Mouse (Mus musculus): ENCODE measurements around the gene Ppip5k1.
A peak's percentile ranks its signal among the peaks of the same experiment; 100 is the strongest.
"Not testable (repeated sequence)": the region's sequence is repeated elsewhere in the genome, so short reads cannot be mapped to it uniquely, and the experiment has no call there.

Ppip5k1 gene

DNA sequence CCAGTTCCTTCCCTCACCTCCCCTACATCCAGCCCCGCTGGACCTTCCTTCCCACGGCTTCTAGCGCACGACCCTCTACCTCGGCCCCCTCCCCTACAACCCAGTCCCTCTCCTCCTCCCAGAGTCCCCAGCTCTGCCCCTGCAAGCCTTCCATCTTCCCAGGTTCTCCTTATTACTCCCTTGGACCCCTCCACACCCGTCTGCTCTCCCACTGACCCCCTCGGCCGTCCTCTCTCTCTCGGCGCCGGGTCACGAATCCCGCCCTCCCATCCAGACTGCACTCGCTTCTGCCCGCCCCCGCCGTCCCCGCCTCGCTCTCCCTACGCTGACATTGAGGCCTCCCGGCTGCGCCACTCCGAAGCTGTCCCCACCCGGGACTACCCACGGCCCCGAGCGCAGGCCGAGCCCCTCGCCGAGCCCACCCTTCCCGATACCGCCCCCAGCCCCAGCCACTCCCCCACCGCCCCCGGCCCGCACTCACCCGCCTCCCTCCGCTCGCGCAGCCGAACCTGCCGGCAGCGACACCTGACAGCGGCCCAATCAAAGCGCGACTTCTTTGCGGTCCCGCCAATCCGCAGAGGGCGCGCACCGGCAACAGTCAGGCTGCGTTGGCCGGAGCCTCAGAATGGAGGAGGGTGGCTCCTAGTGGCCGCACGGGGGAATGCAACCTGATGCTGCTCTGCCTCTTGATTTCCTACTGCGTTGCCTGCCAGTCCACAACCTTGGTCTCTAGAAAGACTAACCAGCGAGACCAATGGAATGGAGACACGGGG lies at the start of gene Ppip5k1:
Gene Ppip5k1, minus strand, starts transcription at position 577 of the 773 bp plus-strand sequence.
- peak; percentile 99 for DNase-seq (ENCODE audit: low spot score)

DNA sequence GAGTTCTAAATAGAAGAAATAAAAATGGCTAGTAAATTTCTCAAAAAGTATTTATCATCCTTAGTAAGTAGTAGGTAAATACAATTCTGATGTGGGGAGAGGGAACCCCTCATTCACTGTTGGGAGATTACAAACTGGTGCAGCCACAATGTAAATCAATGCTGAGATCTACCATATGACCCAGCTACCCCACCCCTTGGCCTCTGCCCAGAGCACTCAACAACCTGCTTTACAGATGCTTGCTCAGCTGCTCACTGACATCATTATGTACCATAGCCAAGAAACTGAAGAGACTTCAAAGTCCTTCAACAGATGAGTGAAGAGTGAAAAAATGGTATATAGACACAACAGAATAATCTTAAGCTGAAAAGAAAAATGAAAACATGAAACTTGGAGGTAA lies 48.1 kb upstream of the Ppip5k1 start:
- no peak for DNase-seq (ENCODE audit: low spot score)

GRCm38 (mm10) chr2:121396624-121397023 lies 41.4 kb upstream of the Ppip5k1 start:
- DNase-seq (ENCODE audit: low spot score): peak; percentile 86

DNA sequence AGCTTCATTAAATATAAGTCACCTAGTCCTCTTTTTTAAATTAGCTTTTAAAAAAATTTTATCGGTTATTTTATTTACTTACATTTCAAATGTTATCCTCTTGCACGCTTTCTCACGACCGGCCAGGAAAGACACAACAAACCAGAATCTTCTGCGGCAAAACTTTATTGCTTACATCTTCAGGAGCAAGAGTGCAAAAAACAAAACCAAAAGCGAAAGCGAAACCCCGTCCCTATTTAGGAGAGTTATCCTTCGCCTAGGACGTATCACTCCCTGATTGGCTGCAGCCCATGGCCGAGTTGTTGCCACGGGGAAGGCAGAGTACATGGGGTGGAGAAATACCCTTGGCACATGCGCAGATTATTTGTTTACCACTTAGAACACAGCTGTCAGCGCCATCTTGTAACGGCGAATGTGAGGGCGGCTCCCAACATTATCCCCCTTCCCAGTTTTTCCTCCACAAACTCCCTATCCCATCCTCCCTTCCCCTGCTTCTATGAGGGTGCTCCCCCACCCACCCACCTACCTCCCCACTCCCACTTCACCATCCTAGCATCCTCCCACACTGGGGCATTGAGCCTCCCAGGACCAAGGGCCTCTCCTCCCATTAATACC lies 31.9 kb upstream of the Ppip5k1 start, which contains the start of gene Strc:
Gene Strc, minus strand, starts transcription at position 208 of the 615 bp plus-strand sequence.
- DNase-seq (ENCODE audit: low spot score): not testable (repeated sequence)

DNA sequence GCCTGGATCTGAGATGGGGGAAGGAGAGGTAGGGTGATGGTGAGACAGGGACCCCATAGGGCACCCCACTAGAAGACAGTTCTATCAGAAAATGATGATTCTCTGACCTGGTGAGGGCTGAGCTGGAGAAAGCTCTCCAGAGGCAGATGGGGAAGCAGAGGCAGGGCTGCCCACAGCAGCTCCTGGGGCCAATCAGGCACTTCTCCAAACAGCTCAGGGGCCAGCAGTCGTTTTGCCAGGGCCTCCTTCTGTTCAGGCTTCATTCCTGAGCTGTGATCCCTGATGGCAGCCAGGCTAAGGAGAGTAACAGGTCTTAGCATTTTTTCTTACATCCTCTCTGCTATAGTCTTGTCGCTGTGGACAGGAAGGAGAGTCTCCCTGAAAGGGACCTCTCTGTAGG lies 19.6 kb upstream of the Ppip5k1 start:
- DNase-seq (ENCODE audit: low spot score): no peak

- DNase-seq (ENCODE audit: low spot score): no peak
Observed at GRCm38 (mm10) chr2:121372266-121372665, 17.1 kb upstream of the Ppip5k1 start.

- DNase-seq (ENCODE audit: low spot score): no peak
Observed at GRCm38 (mm10) chr2:121370921-121371320, 15.7 kb upstream of the Ppip5k1 start.

GRCm38 (mm10) chr2:121368831-121369230 lies 13.6 kb upstream of the Ppip5k1 start:
- no peak for DNase-seq (ENCODE audit: low spot score)

DNA sequence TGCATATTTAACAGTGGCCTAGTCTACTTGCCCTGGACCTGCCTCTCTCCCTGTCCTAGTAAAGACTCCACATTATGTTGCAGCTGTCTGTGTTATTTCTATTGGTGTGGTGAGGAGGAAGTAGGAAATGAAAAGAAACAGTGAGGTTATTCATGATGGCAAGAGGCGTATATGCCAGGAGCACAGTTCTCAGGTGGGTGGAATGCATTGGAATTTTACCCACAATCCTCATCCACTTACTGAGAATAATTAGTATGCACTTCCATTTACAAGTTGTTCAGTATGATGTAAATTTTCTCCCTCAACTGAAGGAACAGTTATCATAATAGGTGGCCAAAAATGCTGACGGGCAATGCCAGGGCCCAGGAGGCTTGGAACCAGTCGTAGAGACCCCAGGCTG lies 8.5 kb upstream of the Ppip5k1 start:
- DNase-seq (ENCODE audit: low spot score): no peak

DNA sequence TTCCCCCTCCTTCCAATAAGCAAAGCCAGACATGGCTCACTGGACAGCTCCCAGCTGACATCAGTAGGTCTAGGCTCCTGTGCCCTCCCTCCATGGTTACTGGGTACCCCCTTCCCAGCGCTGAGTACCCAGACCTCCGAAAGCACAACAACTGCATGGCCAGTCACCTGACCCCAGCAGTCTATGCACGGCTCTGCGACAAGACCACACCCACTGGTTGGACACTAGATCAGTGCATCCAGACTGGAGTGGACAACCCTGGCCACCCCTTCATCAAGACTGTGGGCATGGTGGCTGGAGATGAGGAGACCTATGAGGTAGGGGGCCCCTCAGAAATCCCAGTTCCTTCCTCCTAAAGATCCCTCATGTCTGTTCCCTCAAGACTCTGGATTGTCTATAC lies 4.3 kb upstream of the Ppip5k1 start:
- no peak for DNase-seq (ENCODE audit: low spot score)

GRCm38 (mm10) chr2:121358381-121358780 lies 3.2 kb upstream of the Ppip5k1 start:
- DNase-seq (ENCODE audit: low spot score): peak; percentile 73

GRCm38 (mm10) chr2:121357961-121358360 lies 2.8 kb upstream of the Ppip5k1 start:
- DNase-seq (ENCODE audit: low spot score): no peak

DNA sequence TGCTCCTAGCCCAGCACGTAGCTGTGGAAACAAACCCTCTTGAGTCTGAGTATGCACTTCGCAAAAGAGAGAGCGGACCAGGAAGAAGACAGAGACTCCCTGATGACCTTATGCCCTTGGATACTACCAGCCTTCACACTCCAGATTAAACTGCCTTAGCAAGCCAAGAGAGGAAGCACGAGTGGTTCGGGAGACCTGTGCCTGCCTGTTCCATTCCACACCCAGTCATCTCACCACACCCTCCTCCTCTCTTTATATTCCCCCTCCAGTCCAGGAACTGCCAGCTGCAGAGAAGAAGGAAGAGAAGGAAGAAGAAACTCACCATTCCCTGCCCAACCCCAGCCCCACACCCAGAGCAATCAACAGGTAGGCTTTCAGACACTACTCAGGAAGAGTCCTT lies 2.3 kb upstream of the Ppip5k1 start, which contains the start of gene Ckmt1:
Gene Ckmt1, plus strand, starts transcription at position 221 of the 400 bp plus-strand sequence.
- DNase-seq (ENCODE audit: low spot score): no peak

DNA sequence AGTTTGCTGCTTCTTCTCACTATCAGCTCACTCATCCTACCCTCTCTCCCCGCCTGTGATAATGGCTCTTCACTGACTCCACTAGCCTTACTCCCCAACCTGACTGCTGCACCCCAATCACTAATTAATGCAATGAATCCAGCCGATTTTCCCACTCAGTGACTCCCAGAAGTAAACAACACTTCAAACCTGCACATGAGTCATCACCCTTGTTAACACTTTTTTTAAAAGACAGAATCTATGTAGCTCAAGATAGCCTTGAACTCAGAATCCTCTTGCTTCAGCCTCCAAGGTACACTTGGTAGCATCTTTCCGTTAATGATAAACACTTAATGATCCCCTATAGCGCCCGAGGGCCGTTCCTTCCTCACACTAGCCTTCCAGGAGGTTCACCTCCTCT lies 818 bp downstream of the Ppip5k1 start:
- no peak for DNase-seq (ENCODE audit: low spot score)

- no peak for DNase-seq (ENCODE audit: low spot score)
Observed at GRCm38 (mm10) chr2:121353156-121353555, 2.0 kb downstream of the Ppip5k1 start.

DNA sequence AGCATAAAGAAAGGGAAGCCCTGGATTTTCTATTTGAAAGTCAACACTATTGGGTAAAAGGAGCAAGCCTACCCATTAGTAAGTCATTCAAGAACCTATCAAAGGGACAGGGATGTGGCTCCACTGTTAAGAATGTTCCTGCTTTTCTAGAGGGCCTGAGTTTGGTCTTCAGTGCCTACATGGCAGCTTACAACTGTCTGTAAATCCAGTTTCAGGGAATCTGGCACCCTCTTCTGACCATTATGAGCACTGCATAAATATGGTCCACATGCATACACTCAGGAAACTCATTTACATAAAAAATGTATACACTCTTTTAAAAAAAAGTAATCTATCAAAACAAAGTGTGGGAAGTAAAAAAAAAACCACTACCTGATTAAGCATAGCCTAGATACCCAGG lies 16.1 kb downstream of the Ppip5k1 start:
- no peak for DNase-seq (ENCODE audit: low spot score)

GRCm38 (mm10) chr2:121329492-121329891 lies 25.7 kb downstream of the Ppip5k1 start:
- DNase-seq (ENCODE audit: low spot score): no peak

- DNase-seq (ENCODE audit: low spot score): no peak
Observed at GRCm38 (mm10) chr2:121323693-121324470, 31.3 kb downstream of the Ppip5k1 start.

DNA sequence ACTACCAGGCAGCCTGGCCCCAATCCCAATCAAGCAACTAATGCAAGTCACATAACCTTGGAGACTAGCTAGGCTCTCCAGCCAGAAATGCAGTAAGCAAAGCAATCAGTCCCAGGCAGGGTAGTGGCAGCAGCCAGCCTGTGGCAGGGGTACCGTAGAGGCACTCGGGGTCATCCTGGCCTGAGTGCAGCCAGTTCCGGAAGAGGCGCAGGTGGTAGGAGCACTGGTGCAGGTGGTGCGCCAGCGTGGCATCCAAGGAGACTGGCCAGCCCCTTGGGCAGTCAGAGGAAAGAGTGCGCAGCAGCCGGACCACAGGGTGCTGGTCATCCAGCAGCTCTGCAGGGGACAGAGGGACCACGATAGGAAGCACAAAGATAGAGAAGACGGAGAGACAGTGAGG lies 32.2 kb downstream of the Ppip5k1 start:
- no peak for DNase-seq (ENCODE audit: low spot score)

DNA sequence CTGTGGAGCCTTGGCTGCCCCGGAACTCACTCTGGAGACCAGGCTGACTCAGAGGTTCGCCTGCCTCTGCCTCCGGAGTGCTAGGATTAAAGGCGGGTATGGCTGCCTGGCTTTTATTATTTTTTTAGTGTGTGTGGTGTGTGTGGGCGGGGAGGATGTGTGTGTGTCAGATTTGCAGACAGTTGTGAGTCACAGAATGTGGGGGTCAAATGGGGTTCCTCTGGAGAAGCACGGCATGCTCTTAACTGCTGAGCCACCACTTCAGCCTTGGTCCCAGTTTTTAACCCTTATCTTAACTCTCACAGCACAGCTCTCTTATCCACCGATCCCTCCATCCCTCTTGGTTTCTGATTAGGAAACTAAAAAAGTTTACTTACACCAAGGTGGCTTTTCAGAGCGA lies 38.9 kb downstream of the Ppip5k1 start:
- no peak for DNase-seq (ENCODE audit: low spot score)

DNA sequence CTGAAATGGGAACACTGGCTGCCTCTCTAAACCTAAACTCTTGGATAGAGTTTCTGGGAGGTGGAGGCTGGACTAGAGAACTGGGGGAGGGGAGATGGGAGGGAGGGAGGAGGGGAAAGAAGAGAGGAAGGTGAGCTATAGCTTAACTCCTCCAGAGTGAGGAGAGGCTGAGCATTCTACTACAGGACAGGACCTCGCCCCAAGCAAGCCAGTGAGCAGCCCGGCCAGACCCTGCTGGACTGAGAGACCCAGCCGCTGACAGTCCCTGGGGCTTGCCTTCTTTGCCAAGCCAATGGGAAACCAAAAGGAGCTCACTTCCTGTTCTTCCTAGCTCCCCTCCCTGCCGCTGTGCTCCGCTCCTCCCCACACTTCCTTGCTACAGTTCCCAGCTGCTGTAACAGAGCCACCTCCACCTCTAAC lies 46.2 kb downstream of the Ppip5k1 start:
- peak; percentile 19 for DNase-seq (ENCODE audit: low spot score)

DNA sequence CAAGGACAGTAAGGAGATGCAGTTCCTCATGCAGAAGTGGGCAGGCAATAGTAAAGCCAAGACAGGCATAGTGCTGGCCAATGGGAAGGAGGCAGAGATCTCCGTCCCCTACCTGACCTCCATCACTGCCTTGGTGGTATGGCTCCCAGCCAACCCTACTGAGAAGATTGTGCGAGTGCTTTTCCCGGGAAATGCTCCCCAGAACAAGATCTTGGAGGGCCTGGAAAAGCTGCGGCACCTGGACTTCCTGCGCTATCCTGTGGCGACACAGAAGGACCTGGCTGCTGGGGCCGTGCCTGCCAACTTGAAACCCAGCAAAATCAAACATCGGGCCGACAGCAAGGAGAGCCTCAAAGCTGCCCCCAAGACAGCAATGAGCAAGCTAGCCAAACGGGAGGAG lies 55.2 kb downstream of the Ppip5k1 start:
- no peak for DNase-seq (ENCODE audit: low spot score)

DNA sequence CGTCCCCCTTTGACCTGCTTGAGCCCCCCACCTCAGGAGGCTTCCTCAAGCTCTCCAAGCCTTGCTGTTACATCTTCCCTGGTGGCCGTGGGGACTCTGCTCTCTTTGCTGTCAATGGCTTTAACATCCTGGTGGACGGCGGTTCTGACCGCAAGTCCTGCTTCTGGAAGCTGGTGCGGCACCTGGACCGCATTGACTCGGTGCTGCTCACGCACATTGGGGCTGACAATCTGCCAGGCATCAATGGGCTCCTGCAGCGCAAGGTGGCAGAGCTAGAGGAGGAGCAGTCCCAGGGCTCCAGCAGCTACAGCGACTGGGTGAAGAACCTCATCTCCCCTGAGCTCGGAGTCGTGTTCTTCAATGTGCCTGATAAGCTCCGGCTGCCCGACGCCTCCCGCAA lies 55.7 kb downstream of the Ppip5k1 start:
- no peak for DNase-seq (ENCODE audit: low spot score)
